Mouse (Mus musculus) left cerebral cortex, adult 8-10 months (tissue): ENCODE data around the gene Myo6. TPM values are rescaled to one million over a fixed set of nuclear protein-coding genes. Genes with fewer than 3 reads are reported as not detected.

Experiments used
- DNase-seq, 2 experiments: peaks; one replicate each; pipeline ENCODE4 v3.0.0; 2022; ENCODE audit warnings: low spot score in 2 of 2
- total RNA-seq, 4 experiments: library from RNA; stranded (reverse); gene quantifications; 2 replicates each; pipeline ENCODE4 v1.2.4; 2022

The Myo6 gene
- total RNA-seq, 4 experiments from 2014 or later: 72.1 to 82.8 (median 74.8) TPM

GRCm38 (mm10) chr9:80180771-80181170 lies 15.9 kb downstream of the Myo6 start:
- DNase-seq: no peak

DNA sequence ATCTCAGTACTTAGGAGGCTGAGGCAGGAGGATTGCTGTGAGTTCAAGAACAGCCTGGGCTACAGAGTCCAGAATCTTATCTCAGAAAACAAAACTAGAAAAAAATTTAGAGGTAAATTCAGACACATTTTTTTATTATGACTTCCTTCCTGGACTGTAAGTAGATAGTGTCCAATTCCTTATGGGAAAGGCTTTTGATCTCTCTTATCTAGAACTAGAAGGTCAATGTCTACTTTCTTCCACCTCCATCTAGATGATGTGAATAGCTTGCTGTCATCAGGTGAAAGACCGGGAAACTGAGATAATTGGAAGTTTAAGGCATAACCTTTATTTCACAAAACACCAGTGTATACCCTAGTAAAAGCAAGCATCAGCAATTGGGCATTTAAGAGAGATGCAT lies 16.9 kb downstream of the Myo6 start:
- DNase-seq: no peak

GRCm38 (mm10) chr9:80184138-80184537 lies 19.3 kb downstream of the Myo6 start:
- DNase-seq: no peak

GRCm38 (mm10) chr9:80185737-80186136 lies 20.9 kb downstream of the Myo6 start:
- DNase-seq: no peak

GRCm38 (mm10) chr9:80186693-80187092 lies 21.9 kb downstream of the Myo6 start:
- DNase-seq: no peak

DNA sequence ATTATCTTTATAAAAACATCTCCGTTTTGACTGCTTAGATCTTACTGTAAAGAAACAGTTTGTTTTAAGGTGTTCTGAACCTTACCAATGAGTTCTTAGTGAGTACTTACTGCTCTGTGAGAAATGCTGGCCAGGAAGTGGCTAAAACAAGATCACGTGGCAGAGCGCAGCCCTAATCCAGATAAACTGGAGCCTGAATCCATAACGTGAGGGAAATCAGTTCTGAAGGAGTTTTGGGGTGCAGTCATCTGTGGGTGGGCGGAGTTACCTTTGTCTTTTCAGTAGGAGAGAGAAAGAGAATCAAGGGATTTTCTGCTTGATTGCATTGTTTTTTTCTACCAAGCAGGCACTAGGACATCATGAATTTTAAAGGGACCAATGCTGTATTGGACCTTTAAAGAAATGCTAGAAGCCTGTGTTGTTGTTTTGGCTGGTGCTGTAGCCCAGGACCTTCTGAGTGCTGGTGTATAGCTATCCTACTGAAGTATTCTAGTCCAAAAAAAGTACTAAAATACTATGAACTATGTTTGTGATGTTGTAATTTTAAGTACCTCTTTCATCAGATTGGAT lies 23.6 kb downstream of the Myo6 start:
- no peak for DNase-seq

DNA sequence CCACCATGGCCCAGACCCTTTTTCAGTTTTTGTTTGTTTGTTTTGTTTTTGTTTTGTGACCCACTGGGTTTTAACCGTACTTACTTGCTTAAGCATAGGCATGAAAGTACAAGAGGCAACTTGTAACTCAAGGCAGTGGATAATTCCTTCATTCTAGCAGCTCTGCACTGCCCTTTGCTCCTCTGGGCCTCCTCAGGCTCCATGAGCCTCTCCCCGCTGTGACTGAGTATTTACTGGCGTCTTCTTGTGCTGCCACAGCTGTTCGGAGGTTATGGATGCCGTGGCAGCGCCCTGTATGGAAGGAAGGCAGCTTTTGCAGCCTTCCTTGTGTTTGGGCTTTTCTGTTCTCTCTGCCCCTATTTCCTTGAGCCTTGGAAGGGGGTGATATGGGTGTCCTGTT lies 26.4 kb downstream of the Myo6 start:
- DNase-seq: no peak

GRCm38 (mm10) chr9:80192324-80192723 lies 27.5 kb downstream of the Myo6 start:
- DNase-seq: no peak

DNA sequence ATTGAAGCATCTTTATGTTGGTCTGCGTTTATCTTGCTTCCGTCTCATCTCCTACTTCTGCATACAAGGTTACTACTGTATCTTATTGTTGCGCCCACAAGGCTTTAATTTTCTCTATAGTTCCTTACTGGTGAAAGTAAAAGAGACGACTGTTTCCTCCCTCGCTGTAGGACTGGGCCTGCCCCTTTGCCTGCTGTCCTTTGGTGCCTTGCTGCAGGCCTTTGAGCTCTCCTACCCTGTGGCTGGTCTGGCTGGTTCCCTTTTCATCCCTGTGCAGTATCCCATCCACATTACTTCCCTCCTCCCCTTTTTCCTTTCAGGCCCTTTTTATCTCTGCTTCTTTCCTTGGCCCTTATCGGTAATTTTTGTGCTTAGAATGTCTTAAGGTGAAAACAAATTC lies 29.6 kb downstream of the Myo6 start:
- no peak for DNase-seq

GRCm38 (mm10) chr9:80196161-80196560 lies 31.3 kb downstream of the Myo6 start:
- DNase-seq: no peak

GRCm38 (mm10) chr9:80197233-80197632 lies 32.4 kb downstream of the Myo6 start:
- DNase-seq: no peak

DNA sequence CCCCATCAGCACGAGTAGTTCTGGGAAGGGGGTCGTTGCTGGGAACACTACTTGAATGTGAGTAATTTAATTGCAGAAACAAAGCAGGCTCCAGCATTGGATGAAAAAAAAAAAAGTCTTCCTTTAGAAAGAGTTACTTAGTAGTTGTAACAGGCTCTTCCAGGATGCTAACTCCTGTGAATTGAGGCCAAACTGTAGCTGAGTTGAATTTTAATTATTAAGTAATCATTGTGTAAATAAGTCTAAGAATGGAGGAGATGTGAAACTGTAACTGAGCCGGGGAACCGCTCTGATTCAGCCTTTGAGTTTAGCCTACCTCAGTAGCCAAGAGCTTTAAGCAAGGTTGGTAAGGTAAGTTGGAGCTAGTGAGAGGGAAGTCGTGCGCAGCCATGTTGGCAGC lies 36.0 kb downstream of the Myo6 start:
- no peak for DNase-seq

- DNase-seq: no peak
These were observed 37.7 kb downstream of the Myo6 start for GRCm38 (mm10) chr9:80202374-80203060.

DNA sequence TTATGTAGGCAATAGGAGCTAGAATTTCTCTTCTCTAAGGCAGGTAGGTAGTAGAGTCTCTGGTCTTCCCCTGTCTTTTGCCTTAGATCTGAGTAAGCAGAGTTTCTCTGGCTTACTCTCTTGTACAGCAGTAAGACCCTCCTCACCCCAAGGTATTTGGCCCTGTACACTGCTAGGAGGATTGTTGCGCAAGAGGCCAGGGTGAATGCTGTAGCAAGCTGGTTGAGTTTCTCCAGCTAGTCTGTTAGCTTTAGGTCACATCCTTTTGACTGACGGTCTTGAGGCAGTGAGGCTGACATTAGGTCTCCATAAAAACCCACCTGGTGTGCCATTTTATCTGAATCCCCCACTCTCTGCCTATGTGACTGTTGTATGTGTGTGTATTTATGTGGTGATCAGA lies 43.9 kb downstream of the Myo6 start:
- no peak for DNase-seq

GRCm38 (mm10) chr9:80209459-80209858 lies 44.6 kb downstream of the Myo6 start:
- no peak for DNase-seq

DNA sequence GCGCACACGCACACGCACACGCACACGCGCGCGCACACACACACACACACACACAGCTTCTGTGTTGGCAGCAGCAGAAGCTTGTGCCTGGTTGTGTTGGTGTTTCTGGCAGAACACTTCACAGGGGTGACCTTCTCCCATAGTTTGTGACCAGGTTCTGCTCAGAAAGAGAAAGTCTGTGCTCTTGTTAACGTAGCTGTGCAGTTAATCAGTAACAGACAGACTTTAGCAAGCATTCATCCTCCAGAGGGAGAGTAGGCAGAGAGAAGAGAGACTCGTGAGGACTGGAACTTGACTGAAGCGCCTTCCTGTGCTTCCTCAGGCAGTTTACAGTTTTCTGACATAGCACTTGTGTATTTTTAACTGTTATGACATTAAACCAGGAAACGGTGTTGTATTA lies 45.3 kb downstream of the Myo6 start:
- DNase-seq: no peak

DNA sequence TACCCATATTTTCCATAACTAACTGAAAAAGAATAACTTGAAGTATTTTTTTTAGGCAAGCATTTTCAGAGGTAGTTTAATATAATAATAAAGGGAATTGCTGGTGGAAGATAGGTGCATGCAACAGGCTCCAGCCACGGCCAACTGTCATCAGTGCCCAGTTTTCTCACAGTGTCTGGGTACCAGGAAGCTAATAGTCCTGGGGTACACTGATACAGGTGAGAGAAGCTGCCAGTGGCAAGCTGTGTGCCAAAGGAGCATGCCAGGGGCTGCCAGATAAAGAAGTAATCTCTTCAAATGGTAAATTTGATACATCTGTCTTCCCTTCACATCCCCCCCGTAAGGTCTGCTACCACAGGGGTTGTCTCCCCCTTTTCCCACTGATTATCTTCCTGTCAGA lies 48.6 kb downstream of the Myo6 start:
- DNase-seq: no peak

- DNase-seq: no peak
These were observed 50.7 kb downstream of the Myo6 start for GRCm38 (mm10) chr9:80215502-80215901.

GRCm38 (mm10) chr9:80216786-80217501 lies 52.1 kb downstream of the Myo6 start:
- no peak for DNase-seq

- DNase-seq: no peak
These were observed 53.9 kb downstream of the Myo6 start for GRCm38 (mm10) chr9:80218718-80219117.

- DNase-seq: peak in 1 of 2 experiments; percentile 23
These were observed 59.3 kb downstream of the Myo6 start for GRCm38 (mm10) chr9:80223989-80224635.
